Mouse (Mus musculus): Measurements from ENCODE around the gene Emc10.

DNA sequence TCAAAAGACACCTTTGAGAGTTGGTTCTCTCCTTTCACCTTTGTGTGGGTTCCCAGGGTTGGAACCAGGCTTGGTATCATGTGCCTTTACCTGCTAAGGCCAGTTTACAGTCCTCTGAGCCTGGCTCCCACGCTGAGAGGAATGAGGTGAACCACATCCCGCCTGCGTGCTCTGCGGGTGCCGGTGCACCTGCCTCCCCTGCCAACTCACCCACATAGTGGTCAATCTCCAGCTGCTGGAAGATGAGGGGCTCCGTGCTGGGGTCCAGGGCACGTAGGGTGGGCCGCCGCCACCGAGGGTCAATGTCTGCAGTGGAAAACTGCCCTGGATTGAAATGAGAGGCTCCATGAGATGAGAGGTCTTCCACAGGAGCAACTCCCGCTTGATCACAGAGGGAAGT is 46.2 kb upstream of the Emc10 start:
- no peak for TF ChIP-seq MEF2A (IDR thresholded peaks at IDR 0.05; ENCODE audit: extremely low read depth, insufficient replicate concordance, low read depth, low read length, poor library complexity, severe bottlenecking)
- no peak for TF ChIP-seq ETS1 (IDR thresholded peaks at IDR 0.05; ENCODE audit: low read depth, low read length)
- no peak for TF ChIP-seq POLR2A (IDR thresholded peaks at IDR 0.05; ENCODE audit: control insufficient read depth in 1 of 2, insufficient read depth in 1 of 2, low read depth in 1 of 2, low read length in 2 of 2, poor library complexity in 1 of 2)
- TF ChIP-seq CTCF (IDR thresholded peaks at IDR 0.05 in 2 of 3, conservative IDR thresholded peaks at IDR 0.05 in 1 of 3; ENCODE audit: control insufficient read depth in 1 of 3, insufficient read depth in 1 of 3, low read depth in 2 of 3, low read length in 3 of 3, poor library complexity in 1 of 3, severe bottlenecking in 1 of 3) = no peak
- no peak for TF ChIP-seq MYC (IDR thresholded peaks at IDR 0.05; ENCODE audit: low read depth, low read length)
- no peak for TF ChIP-seq NRF1 (IDR thresholded peaks at IDR 0.05; ENCODE audit: insufficient read depth, low read depth, low read length, poor library complexity, severe bottlenecking)
- no peak for TF ChIP-seq RCOR1 (IDR thresholded peaks at IDR 0.05; ENCODE audit: low read depth, low read length)
- no peak for TF ChIP-seq JUND (IDR thresholded peaks at IDR 0.05; ENCODE audit: low read depth, low read length)
- no peak for TF ChIP-seq EP300 (IDR thresholded peaks at IDR 0.05; ENCODE audit: low read depth in 1 of 2, low read length in 2 of 2)
